Comparison of ENCODE assay signal across 13 mouse cellular contexts in genomic region chr6:112052193-112052592, GRCm38 (mm10).
"Had no signal": no experiment of that assay in that cellular context is flagged by ENCODE, and none has a peak within 500 bp of the region (broad histone marks: within the 10 kb centered on the region; RNA-seq: fewer than 3 reads in every experiment).

No protein-coding gene starts in this region.

- H3K9ac ChIP-seq: lung, embryonic 14.5 days; midbrain, embryonic 13.5 days; midbrain, embryonic 15.5 days; neural tube, embryonic 12.5 days; stomach, embryonic 15.5 days had no signal

- H3K4me2 ChIP-seq: lung, embryonic 14.5 days; midbrain, embryonic 13.5 days; midbrain, embryonic 15.5 days; neural tube, embryonic 12.5 days; stomach, embryonic 15.5 days had no signal

- H3K4me3 ChIP-seq: midbrain, embryonic 10.5 days; midbrain, embryonic 13.5 days; midbrain, embryonic 15.5 days; neural tube, embryonic 12.5 days; stomach, embryonic 15.5 days had no signal

- H3K36me3 ChIP-seq: midbrain, embryonic 10.5 days; midbrain, embryonic 13.5 days; midbrain, embryonic 15.5 days; neural tube, embryonic 12.5 days; stomach, embryonic 15.5 days had no signal

- H3K4me1 ChIP-seq: midbrain, embryonic 10.5 days; midbrain, embryonic 13.5 days; neural tube, embryonic 12.5 days; stomach, embryonic 15.5 days had no signal

- DNase-seq: lung, embryonic 14.5 days; lung, postnatal 10 days; lung, postnatal 4 days; right cerebral cortex, postnatal 14 days; thymus, adult 2 months; thymus, postnatal 25 days; thymus, postnatal 4 days had no signal

- H3K9me3 ChIP-seq: midbrain, embryonic 10.5 days; midbrain, embryonic 13.5 days; midbrain, embryonic 15.5 days; neural tube, embryonic 12.5 days; stomach, embryonic 15.5 days had no signal

- ATAC-seq: midbrain, embryonic 13.5 days; midbrain, embryonic 15.5 days had no signal

- H3K27me3 ChIP-seq: midbrain, embryonic 13.5 days; midbrain, embryonic 15.5 days; neural tube, embryonic 12.5 days; stomach, embryonic 15.5 days had no signal

- H3K27ac ChIP-seq: midbrain, embryonic 10.5 days; midbrain, embryonic 13.5 days; midbrain, embryonic 15.5 days; neural tube, embryonic 12.5 days; stomach, embryonic 15.5 days; stomach, postnatal 0 days had no signal
